Mouse (Mus musculus): ENCODE measurements around the gene Lamb3.

Lamb3 gene

GRCm38 (mm10) chr1:193200640-193201382 lies 6.7 kb upstream of the Lamb3 start:
- no peak for DNase-seq (ENCODE audit: low read depth, low spot score)

GRCm38 (mm10) chr1:193201383-193201778 lies 6.1 kb upstream of the Lamb3 start, which contains the start of gene Traf3ip3:
TSS of gene Traf3ip3 (minus strand) at chr1:193201703.
- no peak for DNase-seq (ENCODE audit: low read depth, low spot score)

GRCm38 (mm10) chr1:193203821-193204220 lies 3.7 kb upstream of the Lamb3 start:
- no peak for DNase-seq (ENCODE audit: low read depth, low spot score)

- DNase-seq (ENCODE audit: low read depth, low spot score): no peak
These were observed 2.1 kb upstream of the Lamb3 start for GRCm38 (mm10) chr1:193205431-193205830.

- DNase-seq (ENCODE audit: low read depth, low spot score): peak; percentile 31
These were observed 679 bp downstream of the Lamb3 start for GRCm38 (mm10) chr1:193208178-193208577.

GRCm38 (mm10) chr1:193211371-193211770 lies 3.9 kb downstream of the Lamb3 start:
- DNase-seq (ENCODE audit: low read depth, low spot score): no peak

- DNase-seq (ENCODE audit: low read depth, low spot score): no peak
These were observed 6.6 kb downstream of the Lamb3 start for GRCm38 (mm10) chr1:193214053-193214452.

- DNase-seq (ENCODE audit: low read depth, low spot score): no peak
These were observed 8.5 kb downstream of the Lamb3 start for GRCm38 (mm10) chr1:193216000-193216399.

GRCm38 (mm10) chr1:193220408-193220807 lies 12.9 kb downstream of the Lamb3 start:
- DNase-seq (ENCODE audit: low read depth, low spot score): no peak

GRCm38 (mm10) chr1:193225531-193225930 lies 18.0 kb downstream of the Lamb3 start:
- no peak for DNase-seq (ENCODE audit: low read depth, low spot score)

GRCm38 (mm10) chr1:193226114-193226513 lies 18.6 kb downstream of the Lamb3 start:
- DNase-seq (ENCODE audit: low read depth, low spot score): no peak

- no peak for DNase-seq (ENCODE audit: low read depth, low spot score)
These were observed 19.4 kb downstream of the Lamb3 start for GRCm38 (mm10) chr1:193226724-193227522.

GRCm38 (mm10) chr1:193227537-193227936 lies 20.0 kb downstream of the Lamb3 start:
- no peak for DNase-seq (ENCODE audit: low read depth, low spot score)

- no peak for DNase-seq (ENCODE audit: low read depth, low spot score)
These were observed 22.1 kb downstream of the Lamb3 start for GRCm38 (mm10) chr1:193229570-193229969.

- DNase-seq (ENCODE audit: low read depth, low spot score): no peak
These were observed 23.0 kb downstream of the Lamb3 start for GRCm38 (mm10) chr1:193230531-193230930.

- no peak for DNase-seq (ENCODE audit: low read depth, low spot score)
These were observed 23.4 kb downstream of the Lamb3 start for GRCm38 (mm10) chr1:193230935-193231334.

- DNase-seq (ENCODE audit: low read depth, low spot score): no peak
These were observed 25.2 kb downstream of the Lamb3 start for GRCm38 (mm10) chr1:193232732-193233131.

- DNase-seq (ENCODE audit: low read depth, low spot score): no peak
These were observed 26.7 kb downstream of the Lamb3 start for GRCm38 (mm10) chr1:193234130-193234645.

- no peak for DNase-seq (ENCODE audit: low read depth, low spot score)
These were observed 27.4 kb downstream of the Lamb3 start for GRCm38 (mm10) chr1:193234930-193235329.

- DNase-seq (ENCODE audit: low read depth, low spot score): no peak
These were observed 30.9 kb downstream of the Lamb3 start for GRCm38 (mm10) chr1:193238426-193238825.

GRCm38 (mm10) chr1:193241436-193241835 lies 33.9 kb downstream of the Lamb3 start:
- DNase-seq (ENCODE audit: low read depth, low spot score): no peak

GRCm38 (mm10) chr1:193242238-193242637 lies 34.7 kb downstream of the Lamb3 start:
- DNase-seq (ENCODE audit: low read depth, low spot score): no peak

GRCm38 (mm10) chr1:193242863-193243262 lies 35.4 kb downstream of the Lamb3 start:
- DNase-seq (ENCODE audit: low read depth, low spot score): peak; percentile 5

Data from R1 (cell line).